Mouse (Mus musculus) forebrain, embryonic 14.5 days (tissue): Measurements from ENCODE around the gene Fam168a. TPM values are rescaled to one million over a fixed set of nuclear protein-coding genes. Genes with fewer than 3 reads are reported as not detected.

Experiments
- ATAC-seq: fragments of 200-750 bp; cut with Nextera tagmentation; 2 replicates; pipeline ENCODE4 v1.8.0; 2017; ENCODE audit warnings: mild to moderate bottlenecking, moderate library complexity
- DNase-seq: peaks from one replicate; pipeline ENCODE4 v3.0.0-alpha.2; 2015; ENCODE audit warnings: low spot score
- H3K27ac ChIP-seq: fragments of 300-500 bp; sonication (generic); 2 replicates; pipeline ENCODE4 v1.5.1; 2014; ENCODE audit warnings: low read depth, mild to moderate bottlenecking, control low read depth, low read length, moderate library complexity
- H3K27me3 ChIP-seq: fragments of 300-500 bp; sonication (generic); replicated peaks from 2 replicates; pipeline ENCODE4 v1.6.1; 2014; ENCODE audit warnings: low read length, control low read depth, mixed read lengths; ENCODE audit not compliant: control insufficient read depth, insufficient read depth
- H3K36me3 ChIP-seq: fragments of 300-500 bp; sonication (generic); 2 replicates; pipeline ENCODE4 v1.6.1; 2014; ENCODE audit warnings: low read length, control low read depth; ENCODE audit not compliant: control insufficient read depth, insufficient read depth
- H3K4me1 ChIP-seq: fragments of 300-500 bp; sonication (generic); 2 replicates; pipeline ENCODE4 v1.6.1; 2014; ENCODE audit warnings: antibody characterized with exemption, low read length, control low read depth; ENCODE audit not compliant: control insufficient read depth, insufficient read depth
- H3K4me2 ChIP-seq: fragments of 300-500 bp; sonication (generic); 2 replicates; pipeline ENCODE4 v1.6.1; 2014; ENCODE audit warnings: mild to moderate bottlenecking, control low read depth, low read length
- H3K4me3 ChIP-seq: fragments of 300-500 bp; sonication (generic); 2 replicates; pipeline ENCODE4 v1.5.1; 2014; ENCODE audit warnings: low read depth, low read length, control low read depth
- H3K9ac ChIP-seq: fragments of 300-500 bp; sonication (generic); 2 replicates; pipeline ENCODE4 v1.6.1; 2014; ENCODE audit warnings: mild to moderate bottlenecking, low read length, control low read depth, moderate library complexity
- H3K9me3 ChIP-seq: fragments of 300-500 bp; sonication (generic); replicated peaks from 2 replicates; pipeline ENCODE4 v1.6.1; 2016; ENCODE audit warnings: low read length, control low read depth, mixed read lengths; ENCODE audit not compliant: control insufficient read depth
- WGBS: fragments of 180-500 bp; shearing (Covaris S2); extraction: QIAGEN DNeasy Blood & Tissue Kit; methylation state at CpG from one replicate; pipeline ENCODE4 v1.1.7; 2014; 5-methylcytosine and 5-hydroxymethylcytosine counted together
- polyA plus RNA-seq: library from polyadenylated mRNA; unstranded; fragments of >200 nt; fragmentation: Nextera tagmentation; extraction: Ambion mirVana; gene quantifications from 2 replicates; pipeline ENCODE4 v1.2.1, GENCODE M21; 2014

Gene Fam168a
- 86.6 and 103 TPM in 2 replicates for polyA plus RNA-seq

GRCm38 (mm10) chr7:100706143-100706841 lies at the start of gene Fam168a:
Gene Fam168a (plus strand): TSS chr7:100706635.
- H3K4me3 ChIP-seq: peak within 1 kb of the TSS; percentile 82
- H3K4me1 ChIP-seq: peaks cover 19% of the 10 kb centered on the region
- under 1% methylated on average over 37 of the region's 37 CpGs for WGBS
- peak within 1 kb of the TSS; percentile 70 for H3K4me2 ChIP-seq
- no peaks in the 10 kb centered on the region for H3K27me3 ChIP-seq
- no peaks in the 10 kb centered on the region for H3K36me3 ChIP-seq
- peak within 1 kb of the TSS; percentile 100 for H3K27ac ChIP-seq
- no peaks in the 10 kb centered on the region for H3K9me3 ChIP-seq
- DNase-seq (peak; percentile 98), ATAC-seq (peak; percentile 97)
- H3K9ac ChIP-seq: peak within 1 kb of the TSS; percentile 96

GRCm38 (mm10) chr7:100656739-100657138 lies 49.7 kb upstream of the Fam168a start:
- DNase-seq (no peak), ATAC-seq (no peak)
- Histone ChIP-seq H3K27me3 (no peaks in the 10 kb centered on the region), H3K27ac (no peak overlapping the region), H3K4me1 (peaks cover 7% of the 10 kb centered on the region; the same call in 1 of the 2 replicates), H3K9ac (no peak overlapping the region), H3K4me2 (no peak overlapping the region), H3K4me3 (no peak overlapping the region), H3K36me3 (no peaks in the 10 kb centered on the region), H3K9me3 (no peaks in the 10 kb centered on the region)
- 54% methylated on average over 5 of the region's 5 CpGs for WGBS

GRCm38 (mm10) chr7:100658093-100658578 lies 48.3 kb upstream of the Fam168a start:
- H3K4me1 ChIP-seq: peaks cover 9% of the 10 kb centered on the region; the same call in 1 of the 2 replicates
- no peaks in the 10 kb centered on the region for H3K9me3 ChIP-seq
- H3K36me3 ChIP-seq: no peaks in the 10 kb centered on the region
- no peak overlapping the region for H3K27ac ChIP-seq
- H3K4me3 ChIP-seq: no peak overlapping the region
- H3K9ac ChIP-seq: no peak overlapping the region
- WGBS: 30% methylated on average over 18 of the region's 18 CpGs
- peak overlapping the region; percentile 29; the same call in 1 of the 2 replicates for H3K4me2 ChIP-seq
- no peak for ATAC-seq
- peak; percentile 33 for DNase-seq
- H3K27me3 ChIP-seq: no peaks in the 10 kb centered on the region

GRCm38 (mm10) chr7:100661264-100661663 lies 45.2 kb upstream of the Fam168a start:
- no peak overlapping the region for H3K4me2 ChIP-seq
- WGBS: 91% methylated on average over 7 of the region's 7 CpGs
- ATAC-seq (no peak), DNase-seq (no peak)
- H3K4me3 ChIP-seq: no peak overlapping the region
- no peak overlapping the region for H3K9ac ChIP-seq
- H3K27ac ChIP-seq: no peak overlapping the region
- peaks cover 6% of the 10 kb centered on the region; the same call in 1 of the 2 replicates for H3K4me1 ChIP-seq
- no peaks in the 10 kb centered on the region for H3K27me3 ChIP-seq
- H3K36me3 ChIP-seq: no peaks in the 10 kb centered on the region
- no peaks in the 10 kb centered on the region for H3K9me3 ChIP-seq

GRCm38 (mm10) chr7:100662231-100662630 lies 44.2 kb upstream of the Fam168a start, which contains the start of gene Plekhb1:
Gene Plekhb1 (minus strand): TSS chr7:100662414.
- no peaks in the 10 kb centered on the region for H3K27me3 ChIP-seq
- H3K27ac ChIP-seq: no peak within 1 kb of the TSS
- H3K36me3 ChIP-seq: no peaks in the 10 kb centered on the region
- H3K9ac ChIP-seq: 0 out of 2 replicates have a peak within 1 kb of the TSS, but pooled peaks have one; percentile 4
- peaks cover 6% of the 10 kb centered on the region; the same call in 1 of the 2 replicates for H3K4me1 ChIP-seq
- no peak within 1 kb of the TSS for H3K4me3 ChIP-seq
- no peaks in the 10 kb centered on the region for H3K9me3 ChIP-seq
- ATAC-seq (no peak), DNase-seq (no peak)
- peak within 1 kb of the TSS; percentile 36 for H3K4me2 ChIP-seq
- WGBS: 65% methylated on average over 8 of the region's 8 CpGs

- H3K4me1 ChIP-seq: peaks cover 6% of the 10 kb centered on the region; the same call in 1 of the 2 replicates
- H3K27me3 ChIP-seq: no peaks in the 10 kb centered on the region
- H3K4me3 ChIP-seq: no peak overlapping the region
- peak; percentile 84 for ATAC-seq
- H3K4me2 ChIP-seq: peak overlapping the region; percentile 36
- peak; percentile 95 for DNase-seq
- 0 out of 2 replicates have a peak overlapping the region, but pooled peaks have one; percentile 4 for H3K9ac ChIP-seq
- 2% methylated on average over 13 of the region's 13 CpGs for WGBS
- H3K27ac ChIP-seq: no peak overlapping the region
- H3K36me3 ChIP-seq: no peaks in the 10 kb centered on the region
- H3K9me3 ChIP-seq: no peaks in the 10 kb centered on the region
Observed at GRCm38 (mm10) chr7:100663190-100663589, 43.2 kb upstream of the Fam168a start.

- no peaks in the 10 kb centered on the region for H3K27me3 ChIP-seq
- peaks cover 6% of the 10 kb centered on the region; the same call in 1 of the 2 replicates for H3K4me1 ChIP-seq
- no peak overlapping the region for H3K4me3 ChIP-seq
- no peaks in the 10 kb centered on the region for H3K9me3 ChIP-seq
- ATAC-seq (no peak), DNase-seq (no peak)
- H3K4me2 ChIP-seq: peak overlapping the region; percentile 36; the same call in 1 of the 2 replicates
- 67% methylated on average over 11 of the region's 11 CpGs for WGBS
- no peak overlapping the region for H3K27ac ChIP-seq
- 0 out of 2 replicates have a peak overlapping the region, but pooled peaks have one; percentile 4 for H3K9ac ChIP-seq
- no peaks in the 10 kb centered on the region for H3K36me3 ChIP-seq
Observed at GRCm38 (mm10) chr7:100663729-100664304, 42.6 kb upstream of the Fam168a start.

- no peak overlapping the region for H3K27ac ChIP-seq
- DNase-seq (no peak), ATAC-seq (no peak)
- no peak overlapping the region for H3K4me2 ChIP-seq
- H3K9ac ChIP-seq: no peak overlapping the region
- WGBS: 87% methylated on average over 5 of the region's 5 CpGs
- no peaks in the 10 kb centered on the region for H3K4me1 ChIP-seq
- no peaks in the 10 kb centered on the region for H3K36me3 ChIP-seq
- H3K9me3 ChIP-seq: no peaks in the 10 kb centered on the region
- no peak overlapping the region for H3K4me3 ChIP-seq
- no peaks in the 10 kb centered on the region for H3K27me3 ChIP-seq
Observed at GRCm38 (mm10) chr7:100670646-100671045, 35.8 kb upstream of the Fam168a start.
